Mouse (Mus musculus): Measurements from ENCODE around the gene Acss1. TPM values are rescaled to one million over a fixed set of nuclear protein-coding genes. Genes with fewer than 3 reads are reported as not detected.

Acss1 gene
- polyA plus RNA-seq, 1 experiment from 2014 or later, result 19.8 TPM

DNA sequence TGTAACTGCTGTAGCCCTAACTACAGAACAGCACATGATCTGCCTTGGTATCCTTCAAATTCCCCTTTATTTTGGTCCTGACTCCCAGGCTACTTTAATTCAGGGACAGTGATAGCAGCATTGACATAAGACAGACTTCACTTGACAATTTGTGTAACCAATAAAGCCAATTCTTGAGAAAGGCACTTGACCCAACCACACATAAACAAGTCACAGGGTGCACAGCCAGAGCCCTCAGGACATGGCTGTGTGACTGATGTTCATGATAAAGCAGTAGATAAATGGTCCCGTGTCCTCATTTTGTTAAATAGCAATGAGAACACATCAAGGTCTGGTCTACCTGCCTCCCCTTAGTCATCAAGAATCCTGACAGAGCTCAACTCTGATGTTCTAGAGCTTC is 88.7 kb downstream of the Acss1 start:
- 86% methylated on average over 1 of the region's 1 CpGs for WGBS
- H3K4me2 ChIP-seq, result no peak overlapping the region
- H3K4me1 ChIP-seq (replicated peaks), result no peaks in the 10 kb centered on the region
- no peak overlapping the region for H3K27ac ChIP-seq (replicated peaks)
- ATAC-seq (ENCODE audit: low FRiP score, low read depth), result no peak
- no peak overlapping the region for H3K9ac ChIP-seq
- H3K9me3 ChIP-seq, result no peaks in the 10 kb centered on the region
- no peak overlapping the region for H3K4me3 ChIP-seq
- H3K36me3 ChIP-seq, result peaks cover 25% of the 10 kb centered on the region
- H3K27me3 ChIP-seq, result no peaks in the 10 kb centered on the region

DNA sequence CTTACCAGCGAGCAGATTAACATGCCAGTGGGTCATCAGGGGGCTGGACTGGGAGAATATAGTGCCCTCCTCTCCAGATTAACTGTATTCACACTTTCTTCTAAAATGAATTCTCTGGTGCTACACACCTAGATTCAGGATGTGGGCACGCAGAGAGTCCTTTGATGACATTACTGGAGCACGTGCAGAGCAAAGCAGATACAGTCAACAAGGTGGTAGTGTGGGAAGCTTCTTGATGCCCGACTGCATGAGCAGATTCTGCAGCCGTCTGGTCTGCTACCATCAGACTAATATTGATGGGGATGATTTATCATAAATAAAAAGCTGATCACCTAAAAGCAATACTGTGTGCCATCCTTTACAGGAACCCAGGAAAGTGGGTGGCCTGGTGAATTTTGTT is 89.7 kb downstream of the Acss1 start:
- Histone ChIP-seq H3K36me3 (peaks cover 15% of the 10 kb centered on the region), H3K27ac (replicated peaks) (no peak overlapping the region), H3K4me3 (no peak overlapping the region), H3K9me3 (no peaks in the 10 kb centered on the region), H3K9ac (no peak overlapping the region), H3K4me2 (no peak overlapping the region), H3K27me3 (no peaks in the 10 kb centered on the region), H3K4me1 (replicated peaks) (no peaks in the 10 kb centered on the region)
- ATAC-seq (ENCODE audit: low FRiP score, low read depth), result no peak
- 85% methylated on average over 5 of the region's 5 CpGs for WGBS

DNA sequence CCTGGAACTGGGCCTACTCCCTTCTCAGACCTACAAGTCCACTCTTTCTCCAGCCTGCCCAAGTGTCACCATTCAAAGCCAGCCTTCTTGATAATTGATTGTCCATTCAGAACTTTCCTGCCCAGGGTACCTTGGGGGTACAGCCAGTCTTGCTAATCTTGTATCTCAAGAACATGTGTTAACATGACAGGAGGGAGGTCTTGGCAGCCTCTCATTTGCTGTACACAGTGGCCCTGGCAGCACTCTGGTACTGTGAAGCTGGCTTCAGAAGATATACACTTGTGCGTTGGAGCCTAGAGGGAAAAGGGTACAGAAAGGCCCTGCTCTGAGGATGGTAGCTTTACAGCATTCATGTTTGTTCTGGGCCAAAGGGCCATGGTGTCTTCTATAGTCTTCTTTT is 92.0 kb downstream of the Acss1 start:
- H3K27ac ChIP-seq (replicated peaks), result no peak overlapping the region
- H3K4me3 ChIP-seq, result no peak overlapping the region
- WGBS, result 85% methylated on average over 1 of the region's 1 CpGs
- no peak for ATAC-seq (ENCODE audit: low FRiP score, low read depth)
- no peak overlapping the region for H3K9ac ChIP-seq
- H3K4me2 ChIP-seq, result no peak overlapping the region
- H3K36me3 ChIP-seq, result peaks cover 5% of the 10 kb centered on the region; the same call in 1 of the 2 replicates
- no peaks in the 10 kb centered on the region for H3K4me1 ChIP-seq (replicated peaks)
- H3K9me3 ChIP-seq, result no peaks in the 10 kb centered on the region
- no peaks in the 10 kb centered on the region for H3K27me3 ChIP-seq

- no peaks in the 10 kb centered on the region for H3K36me3 ChIP-seq
- no peaks in the 10 kb centered on the region for H3K27me3 ChIP-seq
- no peak overlapping the region for H3K4me2 ChIP-seq
- no peak overlapping the region for H3K9ac ChIP-seq
- H3K4me1 ChIP-seq (replicated peaks), result no peaks in the 10 kb centered on the region
- no peak overlapping the region for H3K27ac ChIP-seq (replicated peaks)
- no peak overlapping the region for H3K4me3 ChIP-seq
- WGBS, result 90% methylated on average over 3 of the region's 3 CpGs
- ATAC-seq (ENCODE audit: low FRiP score, low read depth), result no peak
- H3K9me3 ChIP-seq, result no peaks in the 10 kb centered on the region
Observed at GRCm38 (mm10) chr2:150572463-150572862, 95.8 kb downstream of the Acss1 start.

DNA sequence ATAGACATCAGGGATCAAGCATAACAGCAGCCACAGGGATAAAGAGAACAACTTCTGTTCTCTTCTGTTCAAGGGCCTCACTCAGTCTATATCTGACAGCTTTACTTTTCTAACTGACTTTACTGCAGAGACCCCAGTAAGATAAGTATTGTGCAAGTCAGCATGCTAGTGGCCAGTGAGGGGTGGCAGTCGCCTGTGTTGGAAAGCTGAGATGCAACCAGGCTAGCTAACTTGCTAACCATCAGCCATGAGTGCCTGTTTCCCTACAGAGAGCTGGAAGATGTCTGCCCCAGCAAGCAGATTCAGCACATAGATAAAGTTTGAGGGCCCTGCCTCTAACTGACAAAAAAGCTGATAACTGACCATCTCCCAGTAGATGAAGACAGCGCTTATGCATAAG is 97.5 kb downstream of the Acss1 start:
- 95% methylated on average over 2 of the region's 2 CpGs for WGBS
- H3K27ac ChIP-seq (replicated peaks), result no peak overlapping the region
- H3K36me3 ChIP-seq, result no peaks in the 10 kb centered on the region
- no peak overlapping the region for H3K4me2 ChIP-seq
- no peak overlapping the region for H3K9ac ChIP-seq
- H3K4me1 ChIP-seq (replicated peaks), result no peaks in the 10 kb centered on the region
- H3K27me3 ChIP-seq, result no peaks in the 10 kb centered on the region
- ATAC-seq (ENCODE audit: low FRiP score, low read depth), result no peak
- H3K9me3 ChIP-seq, result no peaks in the 10 kb centered on the region
- H3K4me3 ChIP-seq, result no peak overlapping the region

DNA sequence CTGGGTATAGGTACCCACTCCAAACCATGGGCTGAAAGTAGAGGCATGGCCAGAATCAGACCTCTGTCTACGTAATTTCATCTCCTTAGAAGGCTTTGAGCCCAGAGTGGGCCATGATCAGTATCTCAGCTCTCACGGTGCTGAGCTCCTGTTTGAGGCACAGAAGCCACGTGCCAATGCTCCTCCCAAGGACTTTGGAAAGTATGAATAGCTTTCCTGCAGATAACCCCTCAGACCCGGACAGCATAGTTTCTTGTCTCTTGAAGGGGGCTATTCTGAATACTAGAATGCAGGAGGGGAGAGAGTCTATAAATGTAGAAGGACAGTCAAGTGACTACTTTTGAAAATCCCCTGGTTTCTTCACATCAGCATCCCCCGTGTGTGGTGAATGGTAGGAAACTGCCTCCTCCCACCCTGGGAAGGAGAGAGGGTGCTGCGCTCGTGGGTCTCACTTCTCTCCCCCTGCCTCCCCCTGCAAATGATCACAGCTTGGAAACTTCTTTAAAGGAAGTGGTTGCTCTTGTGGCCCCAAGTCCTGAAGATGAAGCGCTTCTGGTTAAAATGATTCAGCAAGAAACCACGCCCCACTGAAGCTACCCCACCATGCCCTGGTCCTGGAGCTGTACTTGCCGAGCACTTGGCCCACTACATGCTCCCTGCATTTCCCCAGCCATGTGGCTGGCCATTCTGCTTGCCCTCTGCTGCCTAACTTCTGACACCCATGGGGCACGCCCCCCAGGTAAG is 98.3 kb downstream of the Acss1 start, which contains the start of gene Cst7:
Gene Cst7, plus strand, starts transcription at position 569 of the 744 bp plus-strand sequence.
- Histone ChIP-seq H3K4me3 (no peak within 1 kb of the TSS), H3K27me3 (no peaks in the 10 kb centered on the region), H3K36me3 (no peaks in the 10 kb centered on the region), H3K27ac (replicated peaks) (no peak within 1 kb of the TSS), H3K4me2 (no peak within 1 kb of the TSS), H3K9ac (no peak within 1 kb of the TSS), H3K4me1 (replicated peaks) (no peaks in the 10 kb centered on the region), H3K9me3 (no peaks in the 10 kb centered on the region)
- WGBS, result 82% methylated on average over 11 of the region's 11 CpGs
- ATAC-seq (ENCODE audit: low FRiP score, low read depth), result no peak

Other genes with a start within 250 kb of the Acss1 start
- 7.3 and 7.4 TPM in 2 replicates for gene Zfp442, start 217.0 kb downstream of the Acss1 start, polyA plus RNA-seq (2015; fragmentation: Nextera tagmentation; extraction: Ambion mirVana)
- gene Zfp345, start 183.4 kb downstream of the Acss1 start, polyA plus RNA-seq (2015; fragmentation: Nextera tagmentation; extraction: Ambion mirVana), result 0.09 TPM in 1 of 2 replicates, not detected in the other
- gene Cst7, start 98.1 kb downstream of the Acss1 start, polyA plus RNA-seq (2015; fragmentation: Nextera tagmentation; extraction: Ambion mirVana), result 0.26 and 0.60 TPM in 2 replicates
- 40.3 and 43.5 TPM in 2 replicates for gene Apmap, start 59.9 kb downstream of the Acss1 start, polyA plus RNA-seq (2015; fragmentation: Nextera tagmentation; extraction: Ambion mirVana)
- gene Vsx1, start 20.9 kb upstream of the Acss1 start, polyA plus RNA-seq (2015; fragmentation: Nextera tagmentation; extraction: Ambion mirVana), result 0.09 and 0.13 TPM in 2 replicates
- 71.6 and 76.3 TPM in 2 replicates for gene Entpd6, start 80.5 kb upstream of the Acss1 start, polyA plus RNA-seq (2015; fragmentation: Nextera tagmentation; extraction: Ambion mirVana)
- gene Pygb, start 118.2 kb upstream of the Acss1 start, polyA plus RNA-seq (2015; fragmentation: Nextera tagmentation; extraction: Ambion mirVana), result 135 and 149 TPM in 2 replicates
- gene Abhd12, start 236.2 kb upstream of the Acss1 start, polyA plus RNA-seq (2015; fragmentation: Nextera tagmentation; extraction: Ambion mirVana), result 136 and 137 TPM in 2 replicates
- gene Gins1, start 236.9 kb upstream of the Acss1 start, polyA plus RNA-seq (2015; fragmentation: Nextera tagmentation; extraction: Ambion mirVana), result 14.8 and 16.1 TPM in 2 replicates

Data from hindbrain, embryonic 15.5 days (tissue).